Mouse (Mus musculus) embryonic fibroblast, embryonic 13.5 days (primary cell): Measurements from ENCODE around the gene Ssh3. TPM values are rescaled to one million over a fixed set of nuclear protein-coding genes. Genes with fewer than 3 reads are reported as not detected.

Experiments used
- H3K27ac ChIP-seq: 2 replicates; pipeline ENCODE4 v1.5.1; 2012; ENCODE audit warnings: low read length, control low read depth, inconsistent platforms; ENCODE audit not compliant: insufficient read depth
- H3K4me1 ChIP-seq: 2 replicates; pipeline ENCODE4 v1.6.1; 2011; ENCODE audit warnings: low read length; ENCODE audit not compliant: control insufficient read depth, insufficient read depth
- H3K4me3 ChIP-seq: 2 replicates; pipeline ENCODE4 v1.5.1; 2011; ENCODE audit warnings: mild to moderate bottlenecking, control low read depth, low read length; ENCODE audit not compliant: insufficient read depth
- CTCF ChIP-seq: IDR thresholded peaks from 2 replicates; pipeline ENCODE4 v1.5.1; 2011; ENCODE audit warnings: mild to moderate bottlenecking, control low read depth, low read length, moderate library complexity, borderline replicate concordance; ENCODE audit not compliant: insufficient read depth
- POLR2A ChIP-seq: IDR thresholded peaks from 2 replicates; pipeline ENCODE4 v1.6.1; 2011; ENCODE audit warnings: low read depth, mild to moderate bottlenecking, control low read depth, low read length, moderate library complexity
- polyA plus RNA-seq: library from polyadenylated mRNA; stranded (reverse); fragments of >200 nt; gene quantifications from 2 replicates; pipeline ENCODE4 v1.2.4, GENCODE M21; 2011; ENCODE audit warnings: low read depth; ENCODE audit not compliant: missing spikeins, insufficient read length

Gene Ssh3
- polyA plus RNA-seq, result 14.0 and 22.5 TPM in 2 replicates

- TF ChIP-seq POLR2A (peak; percentile 43), CTCF (no peak)
Measured at GRCm38 (mm10) chr19:4268566-4269361, at the start of gene Ssh3. TSS of gene Ssh3 (minus strand) at chr19:4269180.

GRCm38 (mm10) chr19:4317181-4317580 lies 48.2 kb upstream of the Ssh3 start:
- no peak overlapping the region for H3K4me3 ChIP-seq
- TF ChIP-seq CTCF (no peak), POLR2A (no peak)
- 0 out of 2 replicates have a peak, but pooled peaks cover 2% of the 10 kb centered on the region for H3K4me1 ChIP-seq

More at GRCm38 (mm10) chr19:4268566-4269361, at the start of gene Ssh3:
- Histone ChIP-seq H3K4me3 (peak within 1 kb of the TSS; percentile 45), H3K4me1 (peaks cover 6% of the 10 kb centered on the region; the same call in 1 of the 2 replicates), H3K27ac (no peak within 1 kb of the TSS)

GRCm38 (mm10) chr19:4315223-4315944 lies 46.4 kb upstream of the Ssh3 start:
- Histone ChIP-seq H3K4me3 (no peak overlapping the region), H3K27ac (no peak overlapping the region), H3K4me1 (0 out of 2 replicates have a peak, but pooled peaks cover 2% of the 10 kb centered on the region)
- no peak for TF ChIP-seq POLR2A
- no peak for TF ChIP-seq CTCF

More at GRCm38 (mm10) chr19:4317181-4317580, 48.2 kb upstream of the Ssh3 start:
- no peak overlapping the region for H3K27ac ChIP-seq

- H3K4me3 ChIP-seq, result no peak overlapping the region
- H3K4me1 ChIP-seq, result peaks cover 2% of the 10 kb centered on the region
- H3K27ac ChIP-seq, result no peak overlapping the region
- TF ChIP-seq POLR2A (no peak), CTCF (peak; percentile 48; the same call in 1 of the 2 replicates)
Measured at GRCm38 (mm10) chr19:4309776-4310185, 40.8 kb upstream of the Ssh3 start.

- TF ChIP-seq CTCF (no peak), POLR2A (no peak)
- H3K4me1 ChIP-seq, result peaks cover 4% of the 10 kb centered on the region
- no peak overlapping the region for H3K27ac ChIP-seq
- no peak overlapping the region for H3K4me3 ChIP-seq
Measured at GRCm38 (mm10) chr19:4309302-4309701, 40.3 kb upstream of the Ssh3 start.

- TF ChIP-seq CTCF (0 out of 2 replicates have a peak, but pooled peaks have one; percentile 32), POLR2A (no peak; the same call in 1 of the 2 replicates)
- no peak within 1 kb of the TSS for H3K27ac ChIP-seq
- peaks cover 17% of the 10 kb centered on the region for H3K4me1 ChIP-seq
- peak within 1 kb of the TSS; percentile 66 for H3K4me3 ChIP-seq
Measured at GRCm38 (mm10) chr19:4306190-4306577, 37.2 kb upstream of the Ssh3 start, which contains the start of gene Grk2. TSS of gene Grk2 (minus strand) at chr19:4306222.

GRCm38 (mm10) chr19:4305491-4306189 lies 36.7 kb upstream of the Ssh3 start:
- TF ChIP-seq CTCF (no peak), POLR2A (no peak)
- Histone ChIP-seq H3K4me3 (peak overlapping the region; percentile 66), H3K4me1 (peaks cover 17% of the 10 kb centered on the region), H3K27ac (no peak overlapping the region)

GRCm38 (mm10) chr19:4304871-4305321 lies 35.9 kb upstream of the Ssh3 start:
- Histone ChIP-seq H3K27ac (no peak overlapping the region), H3K4me1 (peaks cover 17% of the 10 kb centered on the region)
- TF ChIP-seq POLR2A (no peak), CTCF (no peak)

GRCm38 (mm10) chr19:4304251-4304821 lies 35.4 kb upstream of the Ssh3 start:
- Histone ChIP-seq H3K27ac (no peak overlapping the region), H3K4me3 (peak overlapping the region; percentile 66), H3K4me1 (peaks cover 17% of the 10 kb centered on the region)
- TF ChIP-seq CTCF, result no peak
- no peak for TF ChIP-seq POLR2A

More at GRCm38 (mm10) chr19:4304871-4305321, 35.9 kb upstream of the Ssh3 start:
- peak overlapping the region; percentile 66 for H3K4me3 ChIP-seq
